Mouse (Mus musculus): ENCODE measurements around the gene Sdhb. TPM values are rescaled to one million over a fixed set of nuclear protein-coding genes. Genes with fewer than 3 reads are reported as not detected.

Sdhb gene
- total and polyA plus RNA-seq, 3 experiments, result 292 to 414 (median 342) TPM

DNA sequence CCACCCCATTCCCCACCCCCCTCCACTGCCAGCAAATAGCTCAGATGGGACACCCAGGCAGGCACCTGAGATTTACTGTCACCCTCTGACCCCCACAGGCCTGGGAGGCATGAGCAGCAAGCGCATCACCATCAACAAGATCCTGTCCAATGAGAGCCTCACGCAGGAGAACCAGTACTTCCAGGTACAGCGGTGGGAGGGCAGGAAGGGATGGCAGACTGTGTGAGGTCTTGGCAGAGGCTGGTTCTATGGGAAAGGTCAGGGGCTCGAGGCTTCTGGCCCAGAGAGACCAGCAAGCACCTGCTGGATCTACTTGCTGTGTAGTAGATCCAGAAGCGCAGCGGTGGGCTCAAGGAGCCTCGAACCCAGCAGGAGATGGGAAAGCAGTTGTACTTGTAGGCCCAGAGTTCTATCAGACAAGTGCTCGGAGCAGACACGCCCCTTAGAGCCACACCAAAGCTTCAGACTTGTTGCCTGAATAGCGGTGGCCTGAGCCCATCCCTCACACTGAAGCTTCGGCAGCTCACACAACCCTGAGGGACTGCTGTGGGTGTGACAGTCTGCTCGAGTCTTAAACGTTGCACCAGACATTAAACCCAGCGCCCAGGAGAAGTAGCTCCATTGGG is 14.3 kb upstream of the Sdhb start:
- no peak for TF ChIP-seq MYB (IDR thresholded peaks at IDR 0.05; ENCODE audit: low read depth, low read length)
- no peak for TF ChIP-seq ZNF384 (IDR thresholded peaks at IDR 0.05; ENCODE audit: low read depth, low read length)
- TF ChIP-seq GATA1 (IDR thresholded peaks at IDR 0.05; ENCODE audit: low read depth, low read length), result no peak
- no peak for TF ChIP-seq CHD1 (IDR thresholded peaks at IDR 0.05; ENCODE audit: low read depth, low read length)
- TF ChIP-seq POLR2A (IDR thresholded peaks at IDR 0.05; ENCODE audit: control insufficient read depth in 1 of 2, insufficient read depth in 1 of 2, low read depth in 1 of 2, low read length in 2 of 2, poor library complexity in 1 of 2), result no peak
- no peak for TF ChIP-seq ZC3H11A (IDR thresholded peaks at IDR 0.05; ENCODE audit: low read depth, low read length)
- no peak for TF ChIP-seq MAZ (IDR thresholded peaks at IDR 0.05; ENCODE audit: low read depth, low read length)
- TF ChIP-seq USF2 (IDR thresholded peaks at IDR 0.05; ENCODE audit: borderline replicate concordance in 1 of 2, insufficient read depth in 1 of 2, low read depth in 1 of 2, low read length in 2 of 2), result no peak
- no peak for TF ChIP-seq SIN3A (IDR thresholded peaks at IDR 0.05; ENCODE audit: low read length)
- no peak for TF ChIP-seq E2F4 (IDR thresholded peaks at IDR 0.05; ENCODE audit: borderline replicate concordance, low read depth, low read length)
- no peak for TF ChIP-seq TBP (IDR thresholded peaks at IDR 0.05; ENCODE audit: low read depth, low read length)
- no peak for TF ChIP-seq NRF1 (IDR thresholded peaks at IDR 0.05; ENCODE audit: insufficient read depth, low read depth, low read length, poor library complexity, severe bottlenecking)
- TF ChIP-seq NELFE (IDR thresholded peaks at IDR 0.05; ENCODE audit: low read depth, low read length), result no peak
- no peak for TF ChIP-seq MYC (IDR thresholded peaks at IDR 0.05; ENCODE audit: low read depth, low read length)
- TF ChIP-seq MAFK (IDR thresholded peaks at IDR 0.05; ENCODE audit: borderline replicate concordance, low read depth, low read length), result no peak
- no peak for TF ChIP-seq ETS1 (IDR thresholded peaks at IDR 0.05; ENCODE audit: low read depth, low read length)
- TF ChIP-seq EP300 (IDR thresholded peaks at IDR 0.05; ENCODE audit: low read depth in 1 of 2, low read length in 2 of 2), result no peak
- Histone ChIP-seq H3K79me2 (ENCODE audit: control insufficient read depth, insufficient read depth, low read length, poor library complexity) (no peaks in the 10 kb centered on the region), H3K27ac (ENCODE audit: control insufficient read depth, low read depth, low read length) (no peak overlapping the region), H3K4me3 (ENCODE audit: control insufficient read depth in 1 of 2, insufficient read depth in 1 of 2, low read depth in 2 of 2, low read length in 2 of 2) (0 out of 4 replicates have a peak overlapping the region, but pooled peaks of 1 of the 2 experiments have one; percentile 5), H3K9me3 (replicated peaks; ENCODE audit: insufficient read depth, low read length) (no peaks in the 10 kb centered on the region), H3K9ac (ENCODE audit: control insufficient read depth, low read depth, low read length, poor library complexity, severe bottlenecking) (no peak overlapping the region), H3K27me3 (ENCODE audit: control insufficient read depth in 1 of 2, insufficient read depth in 2 of 2, low read length in 2 of 2) (no peaks in the 10 kb centered on the region), H3K36me3 (ENCODE audit: control insufficient read depth in 1 of 2, insufficient read depth in 2 of 2, low read length in 2 of 2) (peaks cover 0 to 12% of the 10 kb centered on the region in 2 experiments; a peak in 2 of 4 replicates), H3K4me1 (ENCODE audit: control insufficient read depth in 1 of 2, insufficient read depth in 2 of 2, low read length in 2 of 2) (peaks cover 5 to 23% of the 10 kb centered on the region in 2 experiments; a peak in 3 of 4 replicates)
- peak; percentile 65 for DNase-seq (ENCODE audit: low read depth, low spot score)

DNA sequence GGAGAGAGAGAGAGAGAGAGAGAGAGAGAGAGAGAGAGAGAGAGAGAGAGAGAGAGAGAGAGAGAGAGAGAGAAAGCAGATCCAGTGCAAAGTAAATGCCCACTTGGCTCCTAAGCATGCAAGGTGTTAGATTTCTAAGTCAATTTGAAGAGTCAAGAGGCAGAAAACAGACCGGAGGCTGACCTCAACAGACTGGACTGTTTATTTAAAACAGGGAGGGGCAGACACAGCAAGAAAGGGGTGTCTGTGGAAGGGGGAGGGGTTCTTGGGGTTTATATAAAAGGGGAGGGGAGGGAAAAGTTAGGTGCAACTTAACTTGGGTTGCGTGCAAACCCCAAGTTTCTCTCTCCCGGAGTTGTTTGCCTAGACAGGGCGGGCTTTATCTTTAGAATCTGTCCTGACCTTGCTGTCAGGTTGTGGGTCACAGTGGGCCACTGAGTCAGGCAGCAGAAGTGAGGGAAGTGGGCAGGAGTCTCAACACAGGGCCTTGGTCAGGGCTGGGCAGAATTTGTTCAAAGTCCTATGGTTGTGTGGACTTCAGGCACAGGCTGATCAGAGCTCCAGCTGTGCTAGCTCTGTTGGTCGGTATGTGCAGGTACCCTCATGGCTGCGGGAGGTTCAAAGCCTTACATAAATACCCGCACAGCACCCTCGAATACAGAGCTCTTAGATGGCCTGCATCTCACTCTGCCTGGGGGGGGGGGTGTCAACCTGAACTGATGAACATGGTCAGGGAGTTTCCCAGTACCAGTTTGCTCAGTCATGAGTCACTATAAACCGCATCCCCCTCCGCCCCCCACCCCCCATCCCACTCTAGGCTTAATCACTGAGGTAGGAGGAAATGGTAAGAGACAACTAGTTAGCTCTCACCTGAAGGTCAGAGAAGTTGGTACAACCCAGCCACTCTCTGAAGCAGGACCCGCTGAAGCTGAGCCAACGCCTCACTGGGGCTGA is 13.2 kb upstream of the Sdhb start:
- Histone ChIP-seq H3K9ac (ENCODE audit: control insufficient read depth, low read depth, low read length, poor library complexity, severe bottlenecking) (no peak overlapping the region), H3K36me3 (ENCODE audit: control insufficient read depth in 1 of 2, insufficient read depth in 2 of 2, low read length in 2 of 2) (peaks cover 0 to 12% of the 10 kb centered on the region in 2 experiments; a peak in 2 of 4 replicates), H3K79me2 (ENCODE audit: control insufficient read depth, insufficient read depth, low read length, poor library complexity) (no peaks in the 10 kb centered on the region), H3K27ac (ENCODE audit: control insufficient read depth, low read depth, low read length) (no peak overlapping the region), H3K9me3 (replicated peaks; ENCODE audit: insufficient read depth, low read length) (no peaks in the 10 kb centered on the region), H3K4me1 (ENCODE audit: control insufficient read depth in 1 of 2, insufficient read depth in 2 of 2, low read length in 2 of 2) (peaks cover 5 to 33% of the 10 kb centered on the region in 2 experiments; a peak in 3 of 4 replicates), H3K27me3 (ENCODE audit: control insufficient read depth in 1 of 2, insufficient read depth in 2 of 2, low read length in 2 of 2) (no peaks in the 10 kb centered on the region), H3K4me3 (ENCODE audit: control insufficient read depth in 1 of 2, insufficient read depth in 1 of 2, low read depth in 2 of 2, low read length in 2 of 2) (no peak overlapping the region)
- DNase-seq (ENCODE audit: low read depth, low spot score), result no peak
- no peak for TF ChIP-seq ZNF384 (IDR thresholded peaks at IDR 0.05; ENCODE audit: low read depth, low read length)
- TF ChIP-seq RCOR1 (IDR thresholded peaks at IDR 0.05; ENCODE audit: low read depth, low read length), result no peak
